Mouse (Mus musculus): Measurements from ENCODE around the gene Sntg2. TPM values are rescaled to one million over a fixed set of nuclear protein-coding genes. Genes with fewer than 3 reads are reported as not detected.

Gene Sntg2
- total RNA-seq, 2 experiments from 2014 or later, result 0.18 to 0.19 TPM

DNA sequence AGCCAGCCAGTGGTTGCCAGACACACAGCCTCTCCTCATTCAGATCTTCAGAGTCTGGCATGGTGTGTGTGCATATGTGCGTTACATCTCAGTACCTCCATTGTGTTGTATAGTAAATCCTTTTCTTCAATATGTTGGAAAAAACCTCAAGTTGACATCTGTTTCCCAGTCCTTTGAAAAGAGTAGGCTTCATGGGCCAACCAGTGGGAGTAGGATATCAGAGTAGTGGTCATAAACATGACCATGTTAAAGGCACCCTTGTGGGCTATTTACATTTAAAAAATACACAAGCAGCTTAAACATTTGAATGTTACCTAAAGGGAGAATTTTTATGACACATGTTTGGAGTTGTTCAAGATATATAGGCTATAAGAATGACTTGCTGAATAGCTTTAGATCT lies 170.4 kb downstream of the Sntg2 start:
- DNase-seq (ENCODE audit: low spot score), result no peak

- no peak for DNase-seq (ENCODE audit: low spot score)
Observed at GRCm38 (mm10) chr12:30201031-30201430, 172.1 kb downstream of the Sntg2 start.

GRCm38 (mm10) chr12:30200621-30201020 lies 172.6 kb downstream of the Sntg2 start:
- no peak for DNase-seq (ENCODE audit: low spot score)

GRCm38 (mm10) chr12:30199735-30200134 lies 173.4 kb downstream of the Sntg2 start:
- DNase-seq (ENCODE audit: low spot score), result peak; percentile 9

- no peak for DNase-seq (ENCODE audit: low spot score)
Observed at GRCm38 (mm10) chr12:30198250-30198649, 174.9 kb downstream of the Sntg2 start.

DNA sequence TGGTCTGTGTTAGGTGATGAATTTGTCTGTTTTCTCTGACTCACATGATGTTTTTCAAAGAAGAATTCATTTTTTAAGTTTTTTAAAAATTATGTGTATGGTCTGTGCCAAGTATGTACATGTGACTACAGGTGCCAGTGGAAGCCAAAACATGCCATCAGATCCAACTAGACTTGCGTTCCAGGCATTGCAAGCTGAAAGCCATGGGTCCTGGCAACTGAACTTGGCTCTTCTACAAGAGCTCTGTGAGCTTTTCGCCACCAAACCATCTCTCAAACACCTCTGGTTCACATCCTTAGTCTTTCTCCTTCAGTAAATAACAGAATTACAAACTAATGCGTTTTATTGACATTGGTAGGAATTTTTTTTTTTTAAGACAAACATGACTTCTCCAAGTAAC lies 191.5 kb downstream of the Sntg2 start:
- no peak for DNase-seq (ENCODE audit: low spot score)

- no peak for DNase-seq (ENCODE audit: low spot score)
Observed at GRCm38 (mm10) chr12:30179623-30180022, 193.6 kb downstream of the Sntg2 start.

GRCm38 (mm10) chr12:30177966-30178365 lies 195.2 kb downstream of the Sntg2 start:
- DNase-seq (ENCODE audit: low spot score), result no peak

DNA sequence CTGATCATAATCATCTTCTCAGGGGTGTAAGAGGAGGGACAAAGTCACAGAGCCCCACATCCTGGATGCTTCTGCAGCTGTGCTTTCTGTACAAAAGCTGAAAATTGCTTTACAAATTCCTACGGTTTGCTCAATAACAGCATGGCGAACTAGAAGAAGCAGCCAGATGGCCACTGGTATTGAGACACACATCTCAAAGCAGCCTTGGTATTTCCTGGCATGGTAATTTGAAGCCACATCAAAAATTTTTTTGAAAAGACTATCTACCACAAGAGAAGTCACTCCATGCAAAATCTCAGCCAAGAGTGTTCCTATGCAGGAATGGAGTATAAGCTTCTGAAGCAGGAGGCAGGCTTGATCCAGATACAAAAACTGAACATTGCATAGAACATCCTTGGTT lies 195.6 kb downstream of the Sntg2 start:
- no peak for DNase-seq (ENCODE audit: low spot score)

GRCm38 (mm10) chr12:30168491-30168890 lies 204.7 kb downstream of the Sntg2 start:
- no peak for DNase-seq (ENCODE audit: low spot score)

GRCm38 (mm10) chr12:30164538-30164937 lies 208.6 kb downstream of the Sntg2 start:
- DNase-seq (ENCODE audit: low spot score), result no peak

- DNase-seq (ENCODE audit: low spot score), result no peak
Observed at GRCm38 (mm10) chr12:30164005-30164404, 209.2 kb downstream of the Sntg2 start.

- DNase-seq (ENCODE audit: low spot score), result no peak
Observed at GRCm38 (mm10) chr12:30161731-30162406, 211.3 kb downstream of the Sntg2 start.

- peak; percentile 3 for DNase-seq (ENCODE audit: low spot score)
Observed at GRCm38 (mm10) chr12:30160475-30160874, 212.7 kb downstream of the Sntg2 start.

GRCm38 (mm10) chr12:30159788-30160187 lies 213.4 kb downstream of the Sntg2 start:
- DNase-seq (ENCODE audit: low spot score), result no peak

DNA sequence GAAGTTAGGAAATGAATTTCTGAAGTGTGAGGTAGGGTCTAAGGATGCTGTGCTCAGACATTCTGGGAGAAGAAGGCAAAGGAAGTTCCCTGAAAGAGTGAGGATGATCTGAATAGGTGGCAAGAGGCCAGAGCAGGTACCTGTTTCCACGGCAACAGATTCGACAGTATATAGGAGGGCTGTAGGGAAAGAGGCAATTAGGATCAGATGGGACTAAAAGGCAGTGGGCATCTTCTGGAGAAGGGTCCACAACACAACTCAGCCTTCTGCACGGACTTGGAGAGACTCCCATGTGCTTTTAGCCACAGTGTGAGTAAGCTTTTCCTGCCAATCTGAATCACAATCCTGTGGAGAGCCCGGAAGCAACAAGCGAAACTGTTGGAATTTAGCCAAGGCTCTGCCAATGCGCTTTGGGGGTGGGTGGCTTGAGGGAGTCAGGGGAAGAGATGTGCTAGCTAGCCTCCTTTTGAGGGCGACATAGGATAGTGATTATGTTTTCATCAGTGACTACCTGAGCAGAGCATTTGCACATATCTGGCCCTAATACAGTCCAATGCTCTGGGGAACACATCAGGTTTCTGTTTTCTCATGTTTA lies 219.0 kb downstream of the Sntg2 start:
- DNase-seq (ENCODE audit: low spot score), result no peak

- DNase-seq (ENCODE audit: low spot score), result no peak
Observed at GRCm38 (mm10) chr12:30142085-30142484, 231.1 kb downstream of the Sntg2 start.

GRCm38 (mm10) chr12:30132524-30132923 lies 240.7 kb downstream of the Sntg2 start, which contains the start of gene Tpo:
Gene Tpo, minus strand, starts transcription at chr12:30132624.
- DNase-seq (ENCODE audit: low spot score), result no peak

DNA sequence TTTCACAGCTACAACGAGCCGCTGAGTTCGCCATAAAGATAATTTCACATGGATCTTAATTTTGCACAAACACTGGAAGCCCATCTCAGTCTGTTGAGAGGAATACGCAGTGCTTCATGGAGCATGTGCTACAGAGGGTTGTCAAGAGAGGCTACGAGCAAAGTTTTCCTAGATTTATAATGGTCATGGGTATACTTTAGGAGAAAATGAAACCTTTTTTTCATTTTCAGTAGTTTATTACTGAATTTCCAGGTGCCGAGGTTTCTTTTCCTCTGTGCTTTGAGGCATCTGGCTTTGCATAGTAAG lies 243.8 kb downstream of the Sntg2 start:
- no peak for DNase-seq (ENCODE audit: low spot score)

GRCm38 (mm10) chr12:30128561-30129410 lies 244.4 kb downstream of the Sntg2 start:
- DNase-seq (ENCODE audit: low spot score), result peak; percentile 74
